Mouse (Mus musculus) gastrocnemius, postnatal 14 days (tissue): ENCODE measurements around the gene Prg4. TPM values are rescaled to one million over a fixed set of nuclear protein-coding genes. Genes with fewer than 3 reads are reported as not detected.

ENCODE experiments used
- DNase-seq: peaks from one replicate; pipeline ENCODE4 v3.0.0; 2021; ENCODE audit warnings: mixed read lengths
- intact Hi-C: fragments of 180-260 bp; cut with DNase I; formaldehyde crosslinking; loops from one replicate; pipeline ENCODE4 v1.15.1; 2025; ENCODE audit warnings: low total_unique reads
- long read RNA-seq, 2 experiments: library from polyadenylated mRNA; stranded (forward); transcript quantifications; one replicate each; pipeline ENCODE4 v2.0.0; 2021
- total RNA-seq, 2 experiments: library from RNA; stranded (reverse); gene quantifications; 2 replicates each; pipeline ENCODE4 v1.2.3; 2021

Prg4 gene
- 1 to 10 TPM; 1.7 to 4.9 TPM for total RNA-seq
- long read RNA-seq, experiment 1, partial matches to known transcripts = 1 of 1 reads
- long read RNA-seq, experiment 1, other reads (novel, unspliced or antisense) = 0 of 1 reads
- long read RNA-seq, experiment 2 = 0 reads

DNA sequence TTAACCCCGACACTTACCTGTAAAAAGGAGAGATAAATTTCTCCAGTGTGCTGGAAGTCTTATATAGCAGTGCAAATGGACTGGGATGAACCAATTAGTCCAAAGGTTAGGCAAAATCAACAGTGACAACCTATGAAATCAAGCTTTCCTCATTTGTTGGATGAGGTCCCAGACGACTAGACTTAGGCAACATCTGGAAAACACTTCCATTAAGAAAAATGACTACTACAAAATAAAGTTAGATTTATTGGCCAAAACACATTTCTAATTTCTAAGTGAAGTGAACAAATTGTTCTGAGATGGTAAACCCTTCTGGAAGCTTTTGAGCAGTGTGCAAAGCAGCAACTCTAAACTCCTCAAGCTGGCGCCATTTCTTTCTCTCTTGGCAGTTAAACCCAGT, at the start of gene Prg4:
Prg4 (minus strand) TSS at position 34 of the 400 bp plus-strand sequence.
- intact Hi-C loops = no loop called here
- DNase-seq = no peak

DNA sequence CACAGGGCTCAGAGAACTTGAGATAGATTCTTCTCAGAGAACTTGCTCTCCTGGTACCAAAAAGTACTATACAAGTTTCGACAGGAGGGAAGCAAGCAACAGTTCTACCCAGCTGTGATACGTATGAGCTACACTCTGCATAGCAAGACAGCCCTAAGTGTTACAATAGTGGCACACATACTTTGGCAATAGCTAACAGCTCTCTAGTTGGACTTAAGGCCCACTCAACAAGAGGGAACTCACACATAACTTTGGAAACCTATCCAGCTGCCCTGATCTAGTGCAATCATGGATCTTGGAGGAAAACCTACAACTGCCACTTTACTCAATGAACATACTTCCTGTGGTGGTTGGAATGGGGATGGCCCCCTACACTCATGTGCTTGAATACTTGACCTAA, 47.1 kb upstream of the Prg4 start:
- DNase-seq = no peak
- intact Hi-C loops = no loop called here

DNA sequence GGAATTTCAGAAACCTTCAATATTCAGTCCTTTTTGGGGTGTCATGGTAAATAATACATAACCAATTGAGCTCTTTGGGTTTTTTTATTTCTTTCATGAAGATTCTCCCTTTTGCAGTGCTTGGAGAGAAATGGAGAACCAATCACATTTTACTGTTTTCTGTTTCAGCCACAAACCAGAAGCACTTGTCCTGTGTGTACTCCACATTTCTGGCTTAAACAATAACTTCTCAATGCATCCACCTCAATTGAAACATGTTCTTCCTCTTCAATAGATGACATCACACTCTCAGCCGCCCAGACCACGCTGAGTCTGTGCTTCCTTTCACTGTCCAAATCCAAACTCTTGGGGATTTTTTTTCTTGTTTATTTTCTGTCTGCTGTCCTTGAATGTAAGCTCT, 39.8 kb upstream of the Prg4 start:
- DNase-seq = no peak
- intact Hi-C loops = no loop called here

DNA sequence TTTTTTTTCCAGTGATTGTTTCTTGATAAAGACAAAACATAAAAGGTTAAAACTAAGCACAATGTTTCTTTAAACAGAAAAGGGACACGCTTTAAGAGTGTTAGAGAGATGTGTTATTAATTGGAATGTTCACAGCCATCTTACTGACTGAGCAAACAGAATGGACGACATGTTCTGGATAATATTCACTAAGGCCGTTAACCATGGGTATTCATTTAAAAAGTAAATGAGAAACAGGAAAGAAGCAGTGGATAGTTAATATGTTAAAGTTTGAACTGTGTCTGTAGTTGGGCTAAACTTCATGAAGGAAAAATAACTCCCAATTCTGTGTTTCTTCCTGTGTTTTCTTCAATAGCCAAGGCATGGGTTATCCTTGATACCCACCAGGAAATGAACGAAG, 37.4 kb upstream of the Prg4 start:
- intact Hi-C loops = no loop called here
- DNase-seq = no peak

DNA sequence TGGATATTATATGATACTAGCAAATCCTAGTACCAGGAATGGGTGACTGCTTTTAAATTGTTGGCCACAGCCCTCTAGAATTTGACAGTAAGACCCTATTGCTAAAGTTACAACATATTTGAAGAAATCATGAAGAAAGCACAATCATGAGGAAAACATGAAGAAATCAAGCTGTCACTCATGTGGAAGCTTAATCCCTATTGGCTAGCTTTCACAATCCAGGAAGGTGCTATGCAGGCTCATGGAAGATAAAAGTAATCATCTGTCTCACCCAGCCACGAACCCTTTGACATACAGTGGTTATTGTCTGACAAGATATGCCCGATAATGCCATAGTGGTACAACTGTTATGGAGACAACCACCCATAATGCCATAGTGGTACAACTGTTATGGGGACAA, 32.2 kb upstream of the Prg4 start:
- intact Hi-C loops = no loop called here
- DNase-seq = no peak

DNA sequence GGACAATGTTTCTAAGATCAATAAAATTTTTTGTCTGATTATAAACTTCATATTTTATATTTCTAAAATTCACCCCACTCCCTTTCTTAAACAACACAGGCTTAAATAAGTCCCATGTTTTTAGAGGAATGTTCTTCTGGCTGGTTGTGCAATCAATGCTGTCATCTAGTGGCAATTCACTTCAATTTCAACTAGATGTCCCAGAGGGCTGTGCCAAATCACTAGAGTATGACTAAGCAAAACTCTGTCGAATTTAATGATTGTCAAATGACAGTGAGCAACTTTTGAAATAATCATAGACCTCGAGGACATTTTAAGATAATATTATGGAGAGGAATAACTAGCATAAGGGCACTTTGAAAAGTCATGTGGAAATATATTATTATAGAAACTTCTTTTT, 31.7 kb upstream of the Prg4 start:
- DNase-seq = no peak
- intact Hi-C loops = no loop called here

DNA sequence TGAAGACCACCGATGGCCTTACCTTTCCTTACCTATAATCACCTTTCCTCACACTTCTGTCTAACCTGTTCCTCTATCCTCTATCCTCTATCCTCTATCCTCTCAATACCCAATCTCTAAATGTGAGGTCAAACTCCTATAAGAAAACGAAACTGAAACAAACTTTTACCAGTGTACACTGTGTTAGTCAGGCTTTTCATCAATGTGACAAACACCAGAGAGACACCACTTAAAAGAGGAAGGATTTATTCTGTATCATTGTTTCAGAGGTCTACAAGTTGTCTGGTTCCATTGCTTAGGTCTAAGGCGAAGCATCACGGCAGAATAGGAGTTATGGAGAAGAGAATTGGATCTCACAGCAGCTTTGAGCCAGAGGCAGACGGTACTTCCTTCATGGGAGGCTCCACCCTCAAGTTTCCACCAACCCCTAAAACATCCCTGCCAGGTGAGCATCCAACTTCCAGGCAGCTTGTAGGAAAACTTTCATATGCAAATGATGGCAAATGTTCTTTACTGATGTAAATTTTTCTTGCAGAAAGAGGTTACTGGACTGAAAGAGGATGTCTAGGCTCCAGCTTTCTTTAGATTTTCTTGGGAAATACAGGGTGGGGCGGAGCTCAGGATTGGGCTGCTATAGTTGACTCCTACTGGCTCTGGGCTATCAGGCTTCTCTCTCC, 30.8 kb upstream of the Prg4 start:
- intact Hi-C loops = no loop called here
- no peak for DNase-seq

- no peak for DNase-seq
These were observed 23.2 kb upstream of the Prg4 start for GRCm38 (mm10) chr1:150489148-150489547.

GRCm38 (mm10) chr1:150480674-150481073, 14.7 kb upstream of the Prg4 start:
- intact Hi-C loops = no loop called here
- DNase-seq = peak; percentile 75

More at GRCm38 (mm10) chr1:150489148-150489547, 23.2 kb upstream of the Prg4 start:
- intact Hi-C loops = no loop called here

GRCm38 (mm10) chr1:150472525-150472924, 6.6 kb upstream of the Prg4 start:
- intact Hi-C loops = no loop called here

GRCm38 (mm10) chr1:150469992-150470391, 4.0 kb upstream of the Prg4 start:
- DNase-seq = no peak
- intact Hi-C loops = no loop called here

More at GRCm38 (mm10) chr1:150472525-150472924, 6.6 kb upstream of the Prg4 start:
- no peak for DNase-seq

DNA sequence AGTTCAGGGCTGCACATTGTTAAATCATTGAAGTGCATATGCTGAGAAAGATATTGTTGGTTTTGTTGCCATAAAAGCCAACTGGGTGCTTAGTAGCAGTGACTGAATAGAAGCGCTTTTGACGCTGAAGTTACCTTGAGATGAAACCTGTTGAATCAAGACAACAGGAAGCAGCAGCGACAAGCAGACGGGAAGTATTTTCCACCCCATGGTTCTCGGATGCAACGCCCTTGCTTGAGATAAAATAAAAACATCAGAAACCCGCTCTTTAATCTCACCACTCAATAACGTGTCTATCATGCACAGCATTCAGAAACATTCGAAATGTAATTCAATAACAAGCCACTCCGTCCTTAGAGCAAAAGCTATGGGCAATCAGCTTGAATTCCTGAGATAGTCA, 601 bp downstream of the Prg4 start:
- intact Hi-C loops = no loop called here
- no peak for DNase-seq

GRCm38 (mm10) chr1:150463691-150464090, 2.3 kb downstream of the Prg4 start:
- intact Hi-C loops = no loop called here
- DNase-seq = no peak

- DNase-seq = no peak
- intact Hi-C loops = no loop called here
These were observed 2.9 kb downstream of the Prg4 start for GRCm38 (mm10) chr1:150463068-150463467.

DNA sequence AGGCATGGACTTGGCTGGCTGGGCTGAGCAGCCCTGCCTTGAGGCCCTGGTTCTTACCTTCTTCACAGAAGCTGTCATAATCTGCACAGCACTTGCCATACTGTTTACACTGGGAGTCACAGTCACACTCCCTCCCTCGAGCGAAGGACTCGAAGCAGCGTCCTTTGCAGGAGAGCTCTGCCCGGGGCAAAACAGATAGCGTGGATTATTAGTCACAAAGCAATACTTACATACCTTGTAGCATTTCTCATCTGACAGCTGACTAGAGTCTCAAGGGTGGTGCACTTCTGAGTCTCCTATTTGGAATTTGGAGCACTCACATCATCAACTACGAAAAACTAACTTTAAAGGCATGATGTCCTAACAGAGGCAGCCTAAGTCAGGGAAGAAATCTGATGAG, 5.4 kb downstream of the Prg4 start:
- intact Hi-C loops = no loop called here
- DNase-seq = no peak

DNA sequence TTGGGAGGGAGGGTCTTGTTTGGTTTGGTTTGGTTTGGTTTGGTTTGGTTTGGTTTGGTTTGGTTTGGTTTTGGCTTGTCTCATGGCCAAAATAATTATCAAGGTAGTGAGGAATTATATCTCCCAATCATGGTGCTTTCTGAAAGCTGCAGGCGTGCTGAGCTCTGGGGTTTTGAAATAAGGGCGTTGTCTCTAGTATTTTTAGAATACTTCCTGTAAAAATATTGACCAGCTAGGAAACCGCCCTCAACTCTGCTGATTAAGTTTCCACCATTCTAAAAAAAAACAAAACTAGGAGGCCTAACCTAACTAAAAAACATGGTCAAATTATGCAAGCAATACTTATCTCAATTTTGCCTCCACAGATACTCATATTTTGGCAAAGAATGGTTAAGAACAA, 6.4 kb downstream of the Prg4 start:
- DNase-seq = no peak
- intact Hi-C loops = no loop called here

- DNase-seq = no peak
- intact Hi-C loops = no loop called here
These were observed 7.0 kb downstream of the Prg4 start for GRCm38 (mm10) chr1:150458977-150459376.

GRCm38 (mm10) chr1:150441731-150442130, 24.2 kb downstream of the Prg4 start:
- intact Hi-C loops = no loop called here
- DNase-seq = no peak

- intact Hi-C loops = no loop called here
- no peak for DNase-seq
These were observed 27.3 kb downstream of the Prg4 start for GRCm38 (mm10) chr1:150438641-150439040.

- intact Hi-C loops = no loop called here
These were observed 39.7 kb downstream of the Prg4 start for GRCm38 (mm10) chr1:150426216-150426615.

GRCm38 (mm10) chr1:150425665-150426064, 40.3 kb downstream of the Prg4 start:
- intact Hi-C loops = no loop called here
- no peak for DNase-seq

More at GRCm38 (mm10) chr1:150426216-150426615, 39.7 kb downstream of the Prg4 start:
- DNase-seq = no peak

- no peak for DNase-seq
- intact Hi-C loops = no loop called here
These were observed 47.5 kb downstream of the Prg4 start for GRCm38 (mm10) chr1:150418426-150418825.
